Mouse (Mus musculus): ENCODE measurements at regions not wholly inside any gene's neighbourhood (a gene's known extent, or its start where the extent isn't known, plus 50 kb on each side); places are given as distances from the start of the nearest gene placed in this dataset.

DNA sequence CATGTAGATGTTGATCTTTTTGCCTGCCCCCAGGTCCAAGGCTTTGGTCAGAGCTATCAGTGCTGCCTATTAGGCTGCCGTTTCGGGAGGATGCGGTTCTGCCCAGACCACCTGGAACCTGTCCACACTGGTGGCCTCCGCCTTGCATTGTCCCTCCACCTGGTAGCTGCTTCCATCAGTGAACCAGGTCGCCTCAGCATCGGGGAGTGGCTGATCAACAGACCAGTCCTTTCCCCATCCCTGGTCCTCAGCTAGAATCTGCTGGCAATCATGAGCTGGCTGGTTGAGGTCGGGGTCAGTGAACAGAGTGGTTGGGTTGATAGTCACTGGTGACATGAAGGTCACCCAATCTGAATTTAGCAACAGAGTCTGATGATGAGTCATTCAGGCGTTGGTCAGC, 241.7 kb upstream of the Klhl1 start:
- 88% methylated on average over 8 of the region's 8 CpGs for WGBS
- no peak for TF ChIP-seq CTCF (IDR thresholded peaks at IDR 0.05; ENCODE audit: low read depth)

GRCm38 (mm10) chr14:96733211-96733610, 214.3 kb upstream of the Klhl1 start:
- no peak for TF ChIP-seq CTCF (IDR thresholded peaks at IDR 0.05; ENCODE audit: low read depth)
- ATAC-seq (replicated peaks; ENCODE audit: low FRiP score, low read depth): no peak
- Histone ChIP-seq H3K27ac (no peak overlapping the region), H3K36me3 (ENCODE audit: insufficient read depth, low read length) (no peaks in the 10 kb centered on the region), H3K9me3 (replicated peaks; ENCODE audit: low read length) (no peaks in the 10 kb centered on the region), H3K9ac (ENCODE audit: low read depth, low read length) (no peak overlapping the region), H3K4me1 (replicated peaks; ENCODE audit: insufficient read depth, low read length) (no peaks in the 10 kb centered on the region), H3K4me2 (ENCODE audit: low read length) (no peak overlapping the region), H3K27me3 (ENCODE audit: insufficient read depth, low read length) (no peaks in the 10 kb centered on the region), H3K4me3 (replicated peaks; ENCODE audit: low read depth, low read length) (no peak overlapping the region)
- DNase-seq (ENCODE audit: low spot score): no peak
- WGBS: 79% methylated on average over 4 of the region's 4 CpGs

More for the DNA sequence above, 241.7 kb upstream of the Klhl1 start:
- DNase-seq (ENCODE audit: low spot score) (no peak), ATAC-seq (replicated peaks; ENCODE audit: low FRiP score, low read depth) (no peak)
- no peaks in the 10 kb centered on the region for H3K36me3 ChIP-seq (ENCODE audit: insufficient read depth, low read length)
- no peaks in the 10 kb centered on the region for H3K9me3 ChIP-seq (replicated peaks; ENCODE audit: low read length)
- no peak overlapping the region for H3K27ac ChIP-seq
- no peak overlapping the region for H3K4me3 ChIP-seq (replicated peaks; ENCODE audit: low read depth, low read length)
- no peaks in the 10 kb centered on the region for H3K27me3 ChIP-seq (ENCODE audit: insufficient read depth, low read length)
- H3K9ac ChIP-seq (ENCODE audit: low read depth, low read length): no peak overlapping the region
- H3K4me2 ChIP-seq (ENCODE audit: low read length): no peak overlapping the region
- H3K4me1 ChIP-seq (replicated peaks; ENCODE audit: insufficient read depth, low read length): no peaks in the 10 kb centered on the region

DNA sequence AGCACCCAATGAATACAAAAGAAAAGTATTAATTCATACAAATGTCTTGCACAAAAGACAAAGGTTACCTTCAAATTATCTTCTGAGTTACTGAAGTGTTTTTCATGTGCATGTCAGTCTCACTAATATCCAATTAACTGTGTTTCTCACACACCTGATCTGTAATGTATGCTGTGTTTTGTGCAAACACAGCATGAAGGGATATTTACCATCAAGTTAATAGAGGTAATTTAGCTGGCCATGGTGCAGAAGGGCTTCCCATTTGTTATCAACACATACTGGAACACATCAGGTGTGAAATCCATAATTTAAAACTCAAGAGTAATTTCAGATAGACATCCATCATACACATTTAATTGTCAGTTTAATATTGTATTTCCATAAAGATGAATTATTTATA, 178.2 kb upstream of the Klhl1 start:
- no peak overlapping the region for H3K9ac ChIP-seq (ENCODE audit: low read depth, low read length)
- H3K27me3 ChIP-seq (ENCODE audit: insufficient read depth, low read length): no peaks in the 10 kb centered on the region
- no peaks in the 10 kb centered on the region for H3K9me3 ChIP-seq (replicated peaks; ENCODE audit: low read length)
- no peaks in the 10 kb centered on the region for H3K4me1 ChIP-seq (replicated peaks; ENCODE audit: insufficient read depth, low read length)
- no peak overlapping the region for H3K27ac ChIP-seq
- no peaks in the 10 kb centered on the region for H3K36me3 ChIP-seq (ENCODE audit: insufficient read depth, low read length)
- no peak overlapping the region for H3K4me3 ChIP-seq (replicated peaks; ENCODE audit: low read depth, low read length)
- ATAC-seq (replicated peaks; ENCODE audit: low FRiP score, low read depth): no peak
- DNase-seq (ENCODE audit: low spot score): no peak
- H3K4me2 ChIP-seq (ENCODE audit: low read length): no peak overlapping the region
- TF ChIP-seq CTCF (IDR thresholded peaks at IDR 0.05; ENCODE audit: low read depth): no peak

GRCm38 (mm10) chr14:96690923-96691322, 172.0 kb upstream of the Klhl1 start:
- no peak overlapping the region for H3K9ac ChIP-seq (ENCODE audit: low read depth, low read length)
- TF ChIP-seq CTCF (IDR thresholded peaks at IDR 0.05; ENCODE audit: low read depth): no peak
- no peaks in the 10 kb centered on the region for H3K9me3 ChIP-seq (replicated peaks; ENCODE audit: low read length)
- no peaks in the 10 kb centered on the region for H3K4me1 ChIP-seq (replicated peaks; ENCODE audit: insufficient read depth, low read length)
- ATAC-seq (replicated peaks; ENCODE audit: low FRiP score, low read depth) (no peak), DNase-seq (ENCODE audit: low spot score) (no peak)
- H3K36me3 ChIP-seq (ENCODE audit: insufficient read depth, low read length): no peaks in the 10 kb centered on the region
- no peak overlapping the region for H3K4me3 ChIP-seq (replicated peaks; ENCODE audit: low read depth, low read length)
- H3K27me3 ChIP-seq (ENCODE audit: insufficient read depth, low read length): no peaks in the 10 kb centered on the region
- no peak overlapping the region for H3K27ac ChIP-seq
- WGBS: 57% methylated on average over 1 of the region's 1 CpGs
- H3K4me2 ChIP-seq (ENCODE audit: low read length): no peak overlapping the region

DNA sequence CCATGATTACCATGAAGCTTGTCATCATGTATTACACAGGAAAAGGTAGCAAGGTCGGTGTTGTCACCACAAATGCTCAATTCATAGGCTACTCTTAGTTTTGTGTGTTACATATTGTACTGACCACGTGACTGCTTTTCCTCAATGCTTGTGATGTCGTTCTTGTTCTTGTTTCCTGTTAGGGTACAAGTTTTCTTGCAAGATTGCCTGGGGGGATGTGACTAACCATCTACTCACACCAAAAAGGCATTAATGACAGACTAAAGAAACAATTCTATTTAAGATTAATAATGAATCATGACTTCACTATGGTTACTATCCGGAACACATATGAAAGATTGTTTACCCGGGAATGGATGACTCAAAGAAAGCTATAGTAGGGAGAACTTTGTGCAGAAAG, 165.0 kb upstream of the Klhl1 start:
- Histone ChIP-seq H3K9ac (ENCODE audit: low read depth, low read length) (no peak overlapping the region), H3K4me1 (replicated peaks; ENCODE audit: insufficient read depth, low read length) (no peaks in the 10 kb centered on the region), H3K4me3 (replicated peaks; ENCODE audit: low read depth, low read length) (no peak overlapping the region), H3K36me3 (ENCODE audit: insufficient read depth, low read length) (no peaks in the 10 kb centered on the region), H3K4me2 (ENCODE audit: low read length) (no peak overlapping the region), H3K27ac (no peak overlapping the region), H3K27me3 (ENCODE audit: insufficient read depth, low read length) (no peaks in the 10 kb centered on the region), H3K9me3 (replicated peaks; ENCODE audit: low read length) (no peaks in the 10 kb centered on the region)
- DNase-seq (ENCODE audit: low spot score) (no peak), ATAC-seq (replicated peaks; ENCODE audit: low FRiP score, low read depth) (no peak)
- TF ChIP-seq CTCF (IDR thresholded peaks at IDR 0.05; ENCODE audit: low read depth): no peak
- 66% methylated on average over 5 of the region's 5 CpGs for WGBS

DNA sequence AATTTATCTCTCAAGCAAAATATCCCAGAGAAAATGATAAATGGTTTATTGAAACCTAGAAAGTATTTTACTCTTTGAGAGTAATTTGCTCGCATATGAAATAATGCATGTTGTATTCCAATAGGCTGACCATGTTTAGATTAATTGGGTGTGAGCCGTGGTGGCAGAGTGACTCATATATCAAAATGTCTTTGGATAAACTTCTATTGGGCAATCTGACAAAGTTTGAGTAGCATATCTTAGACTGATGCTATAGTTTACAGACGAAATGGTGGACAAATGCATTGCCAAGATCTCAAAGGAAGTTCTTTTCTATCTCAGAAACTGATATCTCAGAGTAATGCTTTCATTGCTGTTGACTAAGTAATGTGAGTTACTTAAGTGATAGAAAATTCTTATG, 162.8 kb upstream of the Klhl1 start:
- TF ChIP-seq CTCF (IDR thresholded peaks at IDR 0.05; ENCODE audit: low read depth): no peak
- Histone ChIP-seq H3K27me3 (ENCODE audit: insufficient read depth, low read length) (no peaks in the 10 kb centered on the region), H3K9me3 (replicated peaks; ENCODE audit: low read length) (no peaks in the 10 kb centered on the region), H3K36me3 (ENCODE audit: insufficient read depth, low read length) (no peaks in the 10 kb centered on the region), H3K4me2 (ENCODE audit: low read length) (no peak overlapping the region), H3K4me1 (replicated peaks; ENCODE audit: insufficient read depth, low read length) (no peaks in the 10 kb centered on the region), H3K27ac (no peak overlapping the region), H3K9ac (ENCODE audit: low read depth, low read length) (no peak overlapping the region), H3K4me3 (replicated peaks; ENCODE audit: low read depth, low read length) (no peak overlapping the region)
- ATAC-seq (replicated peaks; ENCODE audit: low FRiP score, low read depth): no peak
- no peak for DNase-seq (ENCODE audit: low spot score)
- whole genome bisulfite sequencing: 69% methylated on average over 3 of the region's 3 CpGs

GRCm38 (mm10) chr14:96676213-96676612, 157.3 kb upstream of the Klhl1 start:
- Histone ChIP-seq H3K4me2 (ENCODE audit: low read length) (no peak overlapping the region), H3K9me3 (replicated peaks; ENCODE audit: low read length) (no peaks in the 10 kb centered on the region), H3K27ac (no peak overlapping the region), H3K4me3 (replicated peaks; ENCODE audit: low read depth, low read length) (no peak overlapping the region), H3K36me3 (ENCODE audit: insufficient read depth, low read length) (no peaks in the 10 kb centered on the region), H3K4me1 (replicated peaks; ENCODE audit: insufficient read depth, low read length) (no peaks in the 10 kb centered on the region), H3K27me3 (ENCODE audit: insufficient read depth, low read length) (no peaks in the 10 kb centered on the region), H3K9ac (ENCODE audit: low read depth, low read length) (no peak overlapping the region)
- TF ChIP-seq CTCF (IDR thresholded peaks at IDR 0.05; ENCODE audit: low read depth): no peak
- 58% methylated on average over 1 of the region's 1 CpGs for WGBS
- ATAC-seq (replicated peaks; ENCODE audit: low FRiP score, low read depth) (no peak), DNase-seq (ENCODE audit: low spot score) (no peak)

Measured in kidney, postnatal 0 days (tissue).